Mouse (Mus musculus): ENCODE results near the gene Nup188. TPM values are rescaled to one million over a fixed set of nuclear protein-coding genes. Genes with fewer than 3 reads are reported as not detected.

The Nup188 gene
- polyA plus RNA-seq, 1 experiment = 28.1 TPM

DNA sequence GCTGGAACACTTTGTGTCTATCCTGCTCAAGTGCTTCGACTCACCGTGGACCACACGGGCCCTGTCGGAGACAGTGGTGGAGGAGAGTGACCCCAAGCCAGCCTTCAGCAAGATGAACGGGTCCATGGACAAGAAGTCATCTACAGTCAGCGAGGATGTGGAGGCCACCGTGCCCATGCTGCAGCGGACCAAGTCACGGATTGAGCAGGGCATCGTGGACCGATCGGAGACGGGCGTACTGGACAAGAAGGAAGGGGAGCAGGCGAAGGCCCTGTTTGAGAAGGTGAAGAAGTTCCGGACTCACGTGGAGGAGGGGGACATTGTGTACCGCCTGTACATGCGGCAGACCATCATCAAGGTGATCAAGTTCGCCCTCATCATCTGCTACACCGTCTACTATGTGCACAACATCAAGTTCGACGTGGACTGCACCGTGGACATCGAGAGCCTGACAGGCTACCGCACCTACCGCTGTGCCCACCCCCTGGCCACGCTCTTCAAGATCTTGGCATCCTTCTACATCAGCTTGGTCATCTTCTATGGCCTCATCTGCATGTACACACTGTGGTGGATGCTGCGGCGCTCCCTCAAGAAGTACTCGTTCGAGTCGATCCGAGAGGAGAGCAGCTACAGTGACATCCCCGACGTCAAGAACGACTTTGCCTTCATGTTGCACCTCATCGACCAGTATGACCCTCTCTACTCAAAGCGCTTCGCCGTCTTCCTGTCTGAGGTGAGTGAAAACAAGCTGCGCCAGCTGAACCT, 30.4 kb upstream of the Nup188 start:
- TF ChIP-seq POLR2A (IDR thresholded peaks at IDR 0.05; ENCODE audit: borderline replicate concordance, extremely low read depth, low read depth, low read length) (no peak), CTCF (IDR thresholded peaks at IDR 0.05; ENCODE audit: insufficient read depth, low read length) (no peak)

DNA sequence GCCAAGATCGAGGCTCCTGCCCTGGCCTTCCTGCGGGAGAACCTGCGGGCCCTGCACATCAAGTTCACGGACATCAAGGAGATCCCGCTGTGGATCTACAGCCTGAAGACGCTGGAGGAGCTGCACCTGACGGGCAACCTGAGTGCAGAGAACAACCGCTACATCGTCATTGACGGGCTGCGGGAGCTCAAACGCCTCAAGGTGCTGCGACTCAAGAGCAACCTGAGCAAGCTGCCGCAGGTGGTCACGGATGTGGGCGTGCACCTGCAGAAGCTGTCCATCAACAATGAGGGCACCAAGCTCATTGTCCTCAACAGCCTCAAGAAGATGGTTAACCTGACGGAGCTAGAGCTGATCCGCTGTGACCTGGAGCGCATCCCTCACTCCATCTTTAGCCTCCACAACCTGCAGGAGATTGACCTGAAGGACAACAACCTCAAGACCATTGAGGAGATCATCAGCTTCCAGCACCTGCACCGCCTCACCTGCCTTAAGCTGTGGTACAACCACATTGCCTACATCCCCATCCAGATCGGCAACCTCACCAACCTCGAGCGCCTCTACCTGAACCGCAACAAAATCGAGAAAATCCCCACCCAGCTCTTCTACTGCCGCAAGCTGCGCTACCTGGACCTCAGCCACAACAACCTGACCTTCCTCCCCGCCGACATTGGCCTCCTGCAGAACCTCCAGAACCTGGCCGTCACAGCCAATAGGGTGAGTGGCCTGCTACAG, 29.4 kb upstream of the Nup188 start:
- TF ChIP-seq CTCF (IDR thresholded peaks at IDR 0.05; ENCODE audit: insufficient read depth, low read length) (no peak), POLR2A (IDR thresholded peaks at IDR 0.05; ENCODE audit: borderline replicate concordance, extremely low read depth, low read depth, low read length) (no peak)
- peaks cover 27% of the 10 kb centered on the region for H3K4me1 ChIP-seq (ENCODE audit: control insufficient read depth, insufficient read depth, low read length)
- no peak overlapping the region for H3K4me3 ChIP-seq (replicated peaks; ENCODE audit: extremely low read depth, low read depth, low read length)
- WGBS = 91% methylated on average over 30 of the region's 30 CpGs
- peak; percentile 2 for DNase-seq

More for the DNA sequence above, 30.4 kb upstream of the Nup188 start:
- 96% methylated on average over 42 of the region's 42 CpGs for WGBS
- H3K4me3 ChIP-seq (replicated peaks; ENCODE audit: extremely low read depth, low read depth, low read length) = no peak overlapping the region
- DNase-seq = no peak
- peaks cover 31% of the 10 kb centered on the region for H3K4me1 ChIP-seq (ENCODE audit: control insufficient read depth, insufficient read depth, low read length)

DNA sequence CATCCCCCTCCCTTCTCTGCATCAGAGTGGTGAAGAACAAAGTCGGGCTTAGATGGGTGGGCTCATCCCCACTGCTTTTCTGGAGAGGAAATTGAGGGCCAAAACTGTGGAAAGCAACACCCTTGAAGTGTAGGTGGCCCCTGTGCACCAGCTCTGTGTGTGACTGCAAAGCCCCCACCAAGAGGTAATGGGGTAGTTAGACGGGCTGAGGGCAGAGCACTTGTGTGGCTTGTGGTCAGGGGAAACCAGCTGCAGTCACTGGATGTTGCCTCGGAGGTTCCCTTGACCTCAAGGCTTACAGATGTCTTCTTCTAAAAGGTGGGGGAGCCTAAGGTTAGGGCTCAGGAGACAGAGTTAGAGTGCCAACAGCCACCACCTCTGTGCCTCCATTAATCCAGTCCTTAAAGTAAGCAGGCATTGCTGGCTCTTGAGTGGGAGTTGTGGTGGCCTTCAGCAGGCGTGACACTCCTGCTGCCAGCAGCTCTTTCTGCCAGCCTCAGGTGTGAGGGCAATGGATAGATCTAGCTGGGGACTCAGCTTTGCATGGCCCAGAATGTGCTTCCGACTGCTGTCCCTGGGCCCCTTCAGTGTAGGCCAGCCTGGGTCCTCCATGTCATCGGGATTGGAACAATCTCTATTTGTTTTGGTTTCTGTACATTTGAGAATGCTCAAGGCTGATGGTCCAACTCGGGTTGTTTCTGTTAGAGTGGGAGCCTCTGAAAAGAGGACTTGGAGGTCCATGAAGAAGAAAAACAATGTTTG, 28.3 kb upstream of the Nup188 start:
- TF ChIP-seq POLR2A (IDR thresholded peaks at IDR 0.05; ENCODE audit: borderline replicate concordance, extremely low read depth, low read depth, low read length) = no peak
- TF ChIP-seq CTCF (IDR thresholded peaks at IDR 0.05; ENCODE audit: insufficient read depth, low read length) = no peak
- Histone ChIP-seq H3K4me3 (replicated peaks; ENCODE audit: extremely low read depth, low read depth, low read length) (no peak overlapping the region), H3K4me1 (ENCODE audit: control insufficient read depth, insufficient read depth, low read length) (peaks cover 20% of the 10 kb centered on the region)
- no peak for DNase-seq
- 55% methylated on average over 7 of the region's 7 CpGs for WGBS

- DNase-seq = no peak
- Histone ChIP-seq H3K4me1 (ENCODE audit: control insufficient read depth, insufficient read depth, low read length) (peaks cover 20% of the 10 kb centered on the region), H3K4me3 (replicated peaks; ENCODE audit: extremely low read depth, low read depth, low read length) (no peak overlapping the region)
- WGBS = 29% methylated on average over 4 of the region's 4 CpGs
- no peak for TF ChIP-seq CTCF (IDR thresholded peaks at IDR 0.05; ENCODE audit: insufficient read depth, low read length)
- TF ChIP-seq POLR2A (IDR thresholded peaks at IDR 0.05; ENCODE audit: borderline replicate concordance, extremely low read depth, low read depth, low read length) = peak; percentile 18; the same call in 1 of the 2 replicates
These were observed 27.6 kb upstream of the Nup188 start for GRCm38 (mm10) chr2:30258600-30258999.

GRCm38 (mm10) chr2:30259131-30260064, 26.8 kb upstream of the Nup188 start:
- H3K4me3 ChIP-seq (replicated peaks; ENCODE audit: extremely low read depth, low read depth, low read length) = no peak overlapping the region
- peaks cover 20% of the 10 kb centered on the region for H3K4me1 ChIP-seq (ENCODE audit: control insufficient read depth, insufficient read depth, low read length)
- 76% methylated on average over 15 of the region's 15 CpGs for WGBS
- TF ChIP-seq POLR2A (IDR thresholded peaks at IDR 0.05; ENCODE audit: borderline replicate concordance, extremely low read depth, low read depth, low read length) (no peak), CTCF (IDR thresholded peaks at IDR 0.05; ENCODE audit: insufficient read depth, low read length) (no peak)
- DNase-seq = no peak

DNA sequence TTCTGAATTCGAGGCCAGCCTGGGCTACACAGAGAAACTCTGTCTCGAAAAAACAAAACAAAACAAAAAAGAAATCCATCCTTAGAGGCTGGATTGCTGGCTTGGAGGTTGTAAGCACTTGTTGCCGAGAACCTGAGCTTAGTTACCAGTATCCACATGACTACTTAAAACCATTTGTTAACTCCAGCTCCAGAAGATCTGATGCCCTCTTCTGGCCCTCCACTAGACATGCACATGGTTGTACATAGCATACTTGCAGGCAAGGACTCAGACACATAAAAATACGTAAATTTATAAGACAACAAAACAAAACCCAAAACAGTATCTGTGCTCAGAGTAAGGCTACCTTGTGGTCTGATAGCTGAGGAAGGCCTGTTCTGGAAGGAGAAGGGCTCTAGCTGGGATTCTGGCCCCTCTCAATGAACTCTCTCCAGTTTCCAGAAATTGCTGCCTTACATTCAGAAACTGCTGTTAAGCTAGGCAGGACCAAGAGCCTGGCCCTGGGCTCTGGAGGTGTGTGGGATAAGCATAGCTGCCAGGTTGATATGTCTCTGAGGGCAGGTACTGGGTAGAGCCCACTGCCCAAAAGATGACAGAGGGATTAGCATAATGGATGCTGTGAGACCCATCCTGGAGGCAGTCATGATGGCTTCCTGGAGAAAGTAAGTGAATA, 25.0 kb upstream of the Nup188 start:
- WGBS = 79% methylated on average over 4 of the region's 4 CpGs
- H3K4me1 ChIP-seq (ENCODE audit: control insufficient read depth, insufficient read depth, low read length) = peaks cover 23% of the 10 kb centered on the region
- no peak for DNase-seq
- no peak for TF ChIP-seq POLR2A (IDR thresholded peaks at IDR 0.05; ENCODE audit: borderline replicate concordance, extremely low read depth, low read depth, low read length)
- no peak for TF ChIP-seq CTCF (IDR thresholded peaks at IDR 0.05; ENCODE audit: insufficient read depth, low read length)
- H3K4me3 ChIP-seq (replicated peaks; ENCODE audit: extremely low read depth, low read depth, low read length) = no peak overlapping the region

GRCm38 (mm10) chr2:30261921-30262839, 24.0 kb upstream of the Nup188 start:
- Histone ChIP-seq H3K4me1 (ENCODE audit: control insufficient read depth, insufficient read depth, low read length) (peaks cover 23% of the 10 kb centered on the region), H3K4me3 (replicated peaks; ENCODE audit: extremely low read depth, low read depth, low read length) (no peak overlapping the region)
- TF ChIP-seq CTCF (IDR thresholded peaks at IDR 0.05; ENCODE audit: insufficient read depth, low read length) (no peak), POLR2A (IDR thresholded peaks at IDR 0.05; ENCODE audit: borderline replicate concordance, extremely low read depth, low read depth, low read length) (no peak)
- DNase-seq = peak; percentile 4
- 82% methylated on average over 18 of the region's 18 CpGs for WGBS

All from lung, adult 2 months (tissue).